In the genomic region with DNA sequence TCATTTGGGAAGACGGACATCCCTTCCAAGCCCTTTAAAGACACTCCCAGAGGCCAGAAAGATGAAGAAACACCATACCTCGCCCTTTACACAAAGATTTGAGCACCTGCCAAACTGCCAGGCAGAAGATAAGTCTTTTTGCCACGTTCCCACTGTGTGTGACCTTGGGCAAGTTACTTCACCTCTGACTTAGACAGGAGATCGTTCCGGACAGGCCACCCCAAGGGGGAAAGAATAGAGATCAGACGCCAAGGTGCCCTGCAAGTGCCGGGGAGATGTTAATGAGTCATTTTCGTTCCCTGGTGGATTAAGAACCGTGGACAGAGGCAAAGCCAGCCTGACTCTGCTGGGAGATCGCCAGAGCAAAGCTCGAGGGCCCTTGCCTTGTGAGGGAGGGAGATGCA, we compare ENCODE assay signal across 7 mouse cellular contexts. TPM values are rescaled to one million over a fixed set of nuclear protein-coding genes. Genes with fewer than 3 reads are reported as not detected.
DNase-seq lines count a peak whose midpoint lies in the region; ATAC-seq and TF ChIP-seq lines count a peak whose summit lies in the region.

No protein-coding gene starts in this region.

- peaks cover 2% of the 10 kb centered on the region; the same call in 1 of the 2 replicates for H3K36me3 ChIP-seq in limb, embryonic 11.5 days (ENCODE audit: control insufficient read depth, insufficient read depth, low read length)
- H3K36me3 ChIP-seq in midbrain, postnatal 0 days (ENCODE audit: insufficient read depth, low read length), result peaks cover 13% of the 10 kb centered on the region; the same call in 1 of the 2 replicates

- H3K4me2 ChIP-seq in limb, embryonic 11.5 days (ENCODE audit: low read depth, severe bottlenecking), result peak overlapping the region; percentile 75; the same call in 1 of the 2 replicates
- H3K4me2 ChIP-seq in midbrain, postnatal 0 days (ENCODE audit: low read depth, low read length, poor library complexity, severe bottlenecking), result peak overlapping the region; percentile 75

- no peaks in the 10 kb centered on the region for H3K9me3 ChIP-seq in limb, embryonic 11.5 days (ENCODE audit: control insufficient read depth, low read length)
- H3K9me3 ChIP-seq in midbrain, postnatal 0 days (ENCODE audit: low read length), result no peaks in the 10 kb centered on the region

- ATAC-seq in limb, embryonic 11.5 days (ENCODE audit: insufficient number of reproducible peaks, low FRiP score, low TSS enrichment, low read depth), result no peak
- ATAC-seq in midbrain, postnatal 0 days (ENCODE audit: low FRiP score), result no peak

- intact Hi-C loops in heart, postnatal 36 days (cut with DNase I), result no loop called here

- under 1% methylated on average over 11 of the region's 11 CpGs for WGBS in limb, embryonic 11.5 days
- under 1% methylated on average over 11 of the region's 11 CpGs for WGBS in midbrain, postnatal 0 days

- no peak overlapping the region for H3K27ac ChIP-seq in limb, embryonic 11.5 days (replicated peaks; ENCODE audit: low read depth, low read length)
- H3K27ac ChIP-seq in midbrain, postnatal 0 days (ENCODE audit: low read depth, low read length), result peak overlapping the region; percentile 44; the same call in 1 of the 2 replicates

- no peaks in the 10 kb centered on the region for H3K27me3 ChIP-seq in limb, embryonic 11.5 days (ENCODE audit: control insufficient read depth, insufficient read depth, low read length)
- H3K27me3 ChIP-seq in midbrain, postnatal 0 days (ENCODE audit: insufficient read depth, low read length), result no peaks in the 10 kb centered on the region

- TF ChIP-seq CTCF in midbrain, postnatal 0 days (IDR thresholded peaks at IDR 0.05), result no peak

- DNase-seq in ES-CJ7 (ENCODE audit: low read depth, low spot score) (peak; percentile 78), adipocyte (ENCODE audit: low spot score) (peak; percentile 78)
- peak; percentile 93 for DNase-seq in fat pad, adult 2 months (ENCODE audit: extremely low read depth, low read depth, low spot score)
- peak; percentile 48 to 50 for DNase-seq in heart, postnatal 36 days
- peak; percentile 58 for DNase-seq in limb, embryonic 11.5 days (ENCODE audit: low spot score)
- DNase-seq in midbrain, postnatal 0 days (ENCODE audit: low spot score), result peak; percentile 36
- DNase-seq in thymus, postnatal 14 days, result no peak

- H3K4me3 ChIP-seq in limb, embryonic 11.5 days (ENCODE audit: low read depth, low read length), result peak overlapping the region; percentile 62; the same call in 1 of the 2 replicates
- H3K4me3 ChIP-seq in midbrain, postnatal 0 days (ENCODE audit: low read depth, low read length), result peak overlapping the region; percentile 82

- no peak overlapping the region for H3K9ac ChIP-seq in limb, embryonic 11.5 days (ENCODE audit: low read length)
- no peak overlapping the region for H3K9ac ChIP-seq in midbrain, postnatal 0 days (replicated peaks; ENCODE audit: low read length, poor library complexity, severe bottlenecking)

- H3K4me1 ChIP-seq in limb, embryonic 11.5 days (ENCODE audit: control insufficient read depth, insufficient read depth, low read length), result peaks cover 26% of the 10 kb centered on the region
- H3K4me1 ChIP-seq in midbrain, postnatal 0 days (ENCODE audit: insufficient read depth, low read length), result peaks cover 15% of the 10 kb centered on the region

RNA-seq across cellular contexts. Expression of gene Tbkbp1, which starts 0.7 kb away (rescaled TPM):
- 10 to 100 TPM; 11.0 to 15.3 TPM for total RNA-seq in heart, postnatal 36 days (2021)
- polyA plus RNA-seq in limb, embryonic 11.5 days (2014; fragmentation: Nextera tagmentation; extraction: Ambion mirVana), result 6.2 and 6.5 TPM in 2 replicates
- 43.9 and 45.3 TPM in 2 replicates for total RNA-seq in midbrain, postnatal 0 days (2014; rRNA removed)
- polyA plus RNA-seq in midbrain, postnatal 0 days (2015; fragmentation: Nextera tagmentation; extraction: Ambion mirVana), result 9.5 and 10.3 TPM in 2 replicates

RNA-seq across cellular contexts. Expression of gene Kpnb1, which starts 35.7 kb away (rescaled TPM):
- 10 to 100 TPM; 83.7 to 85.7 TPM for total RNA-seq in heart, postnatal 36 days (2021)
- 97.6 and 102 TPM in 2 replicates for polyA plus RNA-seq in limb, embryonic 11.5 days (2014; fragmentation: Nextera tagmentation; extraction: Ambion mirVana)
- 104 and 118 TPM in 2 replicates for total RNA-seq in midbrain, postnatal 0 days (2014; rRNA removed)
- polyA plus RNA-seq in midbrain, postnatal 0 days (2015; fragmentation: Nextera tagmentation; extraction: Ambion mirVana), result 23.0 and 25.0 TPM in 2 replicates

RNA-seq across cellular contexts. Expression of gene Tbx21, which starts 36.9 kb away (rescaled TPM):
- total RNA-seq in heart, postnatal 36 days (2021), result not detected
- polyA plus RNA-seq in limb, embryonic 11.5 days (2014; fragmentation: Nextera tagmentation; extraction: Ambion mirVana), result not detected in 2 replicates
- total RNA-seq in midbrain, postnatal 0 days (2014; rRNA removed), result 0.11 and 0.24 TPM in 2 replicates
- 0.14 and 0.15 TPM in 2 replicates for polyA plus RNA-seq in midbrain, postnatal 0 days (2015; fragmentation: Nextera tagmentation; extraction: Ambion mirVana)
